ENCODE assay signal across 22 mouse cellular contexts in the genomic region with DNA sequence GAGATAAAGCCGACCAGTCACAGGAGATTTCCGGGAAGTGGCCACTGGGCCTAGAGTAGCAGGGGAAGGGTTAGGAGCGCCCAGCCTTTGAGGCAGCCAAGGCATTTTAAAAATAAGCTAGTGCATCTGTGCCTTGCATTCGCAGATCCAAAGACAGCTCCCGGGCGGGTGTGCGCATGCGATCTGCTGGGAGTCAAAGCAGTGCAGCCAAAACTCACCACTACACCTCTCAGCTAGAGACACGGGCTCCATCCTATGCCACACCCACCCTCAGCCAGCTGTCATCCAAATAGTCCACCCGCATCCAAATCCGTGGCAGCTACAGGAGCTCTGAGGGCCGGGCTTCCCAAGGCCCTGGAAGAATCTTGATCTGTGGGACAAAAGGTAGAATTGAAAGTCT.
DNase-seq lines count a peak whose midpoint lies in the region; ATAC-seq and TF ChIP-seq lines count a peak whose summit lies in the region.
"Had no signal": no experiment of that assay in that cellular context is flagged by ENCODE, and none has a peak within 500 bp of the region (broad histone marks: within the 10 kb centered on the region; RNA-seq: fewer than 3 reads in every experiment).

No protein-coding gene starts in this region.

- WGBS in forebrain, embryonic 16.5 days: 90% methylated on average over 12 of the region's 12 CpGs

- peaks cover 7% of the 10 kb centered on the region for H3K4me1 ChIP-seq in forebrain, embryonic 16.5 days (replicated peaks; ENCODE audit: control insufficient read depth, insufficient read depth, low read length)

- TF ChIP-seq CTCF in gastrocnemius, adult 2 months (IDR thresholded peaks at IDR 0.05): no peak

- intact Hi-C loops in gastrocnemius, adult 2 months (cut with DNase I): no loop called here
- intact Hi-C loops in left cerebral cortex, postnatal 10 days (cut with DNase I): no loop called here

- no peaks in the 10 kb centered on the region for H3K9me3 ChIP-seq in forebrain, embryonic 16.5 days (ENCODE audit: control insufficient read depth, low read length)
- H3K9me3 ChIP-seq: forebrain, embryonic 13.5 days; hindbrain, embryonic 15.5 days; limb, embryonic 12.5 days; midbrain, embryonic 13.5 days had no signal

- no peak for ATAC-seq in cerebellum, adult (ENCODE audit: insufficient number of reproducible peaks, low FRiP score, low TSS enrichment)
- no peak for ATAC-seq in forebrain, embryonic 16.5 days
- ATAC-seq: forebrain, embryonic 13.5 days; liver, postnatal 0 days; midbrain, embryonic 13.5 days had no signal

- 0 out of 2 replicates have a peak, but pooled peaks cover 4% of the 10 kb centered on the region for H3K27me3 ChIP-seq in forebrain, embryonic 16.5 days (replicated peaks; ENCODE audit: control insufficient read depth, insufficient read depth, low read length)
- H3K27me3 ChIP-seq: limb, embryonic 12.5 days had no signal

- no peak overlapping the region for H3K9ac ChIP-seq in forebrain, embryonic 16.5 days (replicated peaks; ENCODE audit: low read depth, low read length)
- H3K9ac ChIP-seq: forebrain, embryonic 13.5 days; hindbrain, embryonic 15.5 days; limb, embryonic 12.5 days; liver, postnatal 0 days; midbrain, embryonic 13.5 days had no signal

- no peak overlapping the region for H3K4me3 ChIP-seq in gastrocnemius, adult 2 months
- no peak overlapping the region for H3K4me3 ChIP-seq in forebrain, embryonic 16.5 days (replicated peaks; ENCODE audit: low read length)
- H3K4me3 ChIP-seq: forebrain, embryonic 13.5 days; hindbrain, embryonic 15.5 days; limb, embryonic 12.5 days; midbrain, embryonic 13.5 days had no signal

- H3K27ac ChIP-seq in gastrocnemius, adult 2 months: no peak overlapping the region
- H3K27ac ChIP-seq in forebrain, embryonic 16.5 days (ENCODE audit: low read length): no peak overlapping the region
- H3K27ac ChIP-seq: forebrain, embryonic 13.5 days; hindbrain, embryonic 15.5 days; kidney, postnatal 0 days; midbrain, embryonic 13.5 days had no signal

- H3K4me2 ChIP-seq in forebrain, embryonic 16.5 days (ENCODE audit: low read length): no peak overlapping the region
- H3K4me2 ChIP-seq: forebrain, embryonic 13.5 days; hindbrain, embryonic 15.5 days; limb, embryonic 12.5 days; liver, embryonic 11.5 days; midbrain, embryonic 13.5 days had no signal

- DNase-seq in gastrocnemius, adult 2 months: peak; percentile 32
- DNase-seq in gastrocnemius, postnatal 10 days: no peak
- peak; percentile 25 for DNase-seq in ZHBTc4 (ENCODE audit: low read depth, low spot score)
- DNase-seq in left cerebral cortex, postnatal 10 days (ENCODE audit: extremely low spot score in 1 of 2, low spot score in 2 of 2): peak; percentile 27 to 49
- DNase-seq in right cerebral cortex, adult 2 months (ENCODE audit: low spot score in 2 of 2): peak; percentile 54 to 60
- DNase-seq in lung, adult 18-20 months: no peak
- DNase-seq: cerebellum, adult 18-20 months; cerebellum, postnatal 36 days; embryo, embryonic 11 days; gastrocnemius, postnatal 36 days; kidney, adult 2 months; liver, postnatal 0 days; lung, postnatal 10 days; thymus, postnatal 25 days had no signal

- H3K36me3 ChIP-seq in forebrain, embryonic 16.5 days (ENCODE audit: control insufficient read depth, insufficient read depth): no peaks in the 10 kb centered on the region
- H3K36me3 ChIP-seq: hindbrain, embryonic 15.5 days; limb, embryonic 12.5 days; midbrain, embryonic 13.5 days had no signal

Comparison
In these comparisons a context has a peak if more than half of its experiments do, and no peak if none do; other contexts are left out.
1. DNase-seq: peak in gastrocnemius, adult 2 months (single experiment), ZHBTc4 (single experiment), left cerebral cortex, postnatal 10 days (2 of 2) and right cerebral cortex, adult 2 months (2 of 2); none in gastrocnemius, postnatal 10 days (single experiment) and lung, adult 18-20 months (0 of 2).